Mouse (Mus musculus) lung, postnatal 0 days (tissue): ENCODE measurements at regions not wholly inside any gene's neighbourhood (a gene's known extent, or its start where the extent isn't known, plus 50 kb on each side); places are given as distances from the start of the nearest gene placed in this dataset.

ENCODE experiments used
- ATAC-seq: fragments of 200-750 bp; cut with Nextera tagmentation; 2 replicates; pipeline ENCODE4 v1.8.0; 2017; ENCODE audit warnings: moderate library complexity
- DNase-seq: peaks from one replicate; pipeline ENCODE4 v3.0.0-alpha.2; 2016; ENCODE audit warnings: low spot score
- H3K27ac ChIP-seq: fragments of 300-500 bp; sonication (generic); 2 replicates; pipeline ENCODE4 v1.5.1; 2014; ENCODE audit warnings: antibody characterized with exemption, mild to moderate bottlenecking, low read length, mixed read lengths
- H3K27me3 ChIP-seq: fragments of 300-500 bp; sonication (generic); replicated peaks from 2 replicates; pipeline ENCODE4 v1.6.1; 2014; ENCODE audit warnings: low read length, mixed read lengths; ENCODE audit not compliant: insufficient read depth
- H3K36me3 ChIP-seq: fragments of 300-500 bp; sonication (generic); 2 replicates; pipeline ENCODE4 v1.6.1; 2014; ENCODE audit warnings: low read length, mixed read lengths; ENCODE audit not compliant: insufficient read depth
- H3K4me1 ChIP-seq: fragments of 300-500 bp; sonication (generic); 2 replicates; pipeline ENCODE4 v1.6.1; 2014; ENCODE audit warnings: antibody characterized with exemption, low read depth, low read length, mixed read lengths; ENCODE audit not compliant: insufficient read depth
- H3K4me2 ChIP-seq: fragments of 300-500 bp; sonication (generic); replicated peaks from 2 replicates; pipeline ENCODE4 v1.6.1; 2014; ENCODE audit warnings: low read depth, mild to moderate bottlenecking, low read length, moderate library complexity, mixed read lengths
- H3K4me3 ChIP-seq: fragments of 300-500 bp; sonication (generic); 2 replicates; pipeline ENCODE4 v1.5.1; 2014; ENCODE audit warnings: low read depth, low read length
- H3K9ac ChIP-seq: fragments of 300-500 bp; sonication (generic); replicated peaks from 2 replicates; pipeline ENCODE4 v1.6.1; 2014; ENCODE audit warnings: low read depth, mild to moderate bottlenecking
- H3K9me3 ChIP-seq: fragments of 300-500 bp; sonication (generic); 2 replicates; pipeline ENCODE4 v1.6.1; 2016; ENCODE audit warnings: low read length, mixed read lengths
- CTCF ChIP-seq: IDR thresholded peaks from 2 replicates; pipeline ENCODE4 v1.5.1; 2016; ENCODE audit warnings: antibody characterized with exemption, mild to moderate bottlenecking
- EP300 ChIP-seq: IDR thresholded peaks from 2 replicates; pipeline ENCODE4 v1.6.1; 2016; ENCODE audit warnings: antibody characterized with exemption, mild to moderate bottlenecking, control low read depth
- WGBS: fragments of 180-500 bp; shearing (Covaris S2); extraction: QIAGEN DNeasy Blood & Tissue Kit; methylation state at CpG from one replicate; pipeline ENCODE4 v1.1.7; 2014; 5-methylcytosine and 5-hydroxymethylcytosine counted together

DNA sequence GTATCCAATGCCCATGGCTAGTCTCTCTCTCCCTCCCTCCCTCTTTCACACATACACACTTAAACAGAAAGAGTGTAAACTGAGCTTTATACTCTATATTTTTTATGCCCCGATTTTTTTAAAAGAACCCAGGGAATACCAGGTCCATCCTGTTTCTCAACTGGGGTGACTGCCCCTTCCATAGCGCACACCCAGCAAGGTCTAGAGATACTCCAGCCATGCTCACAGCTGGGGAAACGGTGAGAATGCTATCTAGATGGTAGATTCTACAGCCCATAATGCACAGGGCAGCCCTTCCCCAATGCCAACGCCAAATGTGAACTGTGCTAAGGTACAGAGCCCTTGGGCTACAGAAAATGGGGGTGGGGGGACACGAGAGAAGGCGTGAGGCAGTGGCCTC lies 51.2 kb upstream of the Tln2 start:
- H3K9ac ChIP-seq: no peak overlapping the region
- H3K4me1 ChIP-seq: no peaks in the 10 kb centered on the region
- no peaks in the 10 kb centered on the region for H3K9me3 ChIP-seq
- DNase-seq (no peak), ATAC-seq (no peak)
- TF ChIP-seq CTCF (no peak), EP300 (no peak)
- no peak overlapping the region for H3K4me2 ChIP-seq
- H3K4me3 ChIP-seq: no peak overlapping the region
- no peaks in the 10 kb centered on the region for H3K27me3 ChIP-seq
- 91% methylated on average over 6 of the region's 6 CpGs for WGBS
- H3K36me3 ChIP-seq: no peaks in the 10 kb centered on the region
- H3K27ac ChIP-seq: no peak overlapping the region

DNA sequence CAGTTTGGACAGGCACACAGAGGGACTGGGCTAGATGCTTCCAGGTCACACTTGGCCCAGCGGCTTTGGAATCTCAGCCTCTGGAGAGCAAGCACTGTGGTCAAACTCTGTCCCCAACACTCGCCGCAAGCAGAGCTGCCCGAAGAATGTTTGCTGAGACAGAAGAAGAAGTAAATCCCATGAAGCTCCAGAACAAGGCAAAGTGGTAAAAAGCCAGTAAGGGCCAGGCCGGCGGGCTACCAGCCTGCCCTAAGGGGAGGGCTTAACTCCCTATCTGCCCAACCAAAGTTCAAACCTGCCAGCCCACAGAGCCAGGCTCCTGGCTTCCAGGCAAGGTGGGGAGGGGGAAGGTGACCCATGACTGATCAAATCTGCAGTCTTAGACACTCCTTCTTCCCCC lies 52.2 kb upstream of the Tln2 start:
- Histone ChIP-seq H3K4me1 (no peaks in the 10 kb centered on the region), H3K27ac (no peak overlapping the region), H3K4me2 (no peak overlapping the region), H3K9ac (no peak overlapping the region), H3K27me3 (no peaks in the 10 kb centered on the region), H3K9me3 (no peaks in the 10 kb centered on the region), H3K4me3 (no peak overlapping the region), H3K36me3 (no peaks in the 10 kb centered on the region)
- TF ChIP-seq CTCF (no peak), EP300 (no peak)
- DNase-seq (no peak), ATAC-seq (no peak)
- WGBS: 78% methylated on average over 6 of the region's 6 CpGs

DNA sequence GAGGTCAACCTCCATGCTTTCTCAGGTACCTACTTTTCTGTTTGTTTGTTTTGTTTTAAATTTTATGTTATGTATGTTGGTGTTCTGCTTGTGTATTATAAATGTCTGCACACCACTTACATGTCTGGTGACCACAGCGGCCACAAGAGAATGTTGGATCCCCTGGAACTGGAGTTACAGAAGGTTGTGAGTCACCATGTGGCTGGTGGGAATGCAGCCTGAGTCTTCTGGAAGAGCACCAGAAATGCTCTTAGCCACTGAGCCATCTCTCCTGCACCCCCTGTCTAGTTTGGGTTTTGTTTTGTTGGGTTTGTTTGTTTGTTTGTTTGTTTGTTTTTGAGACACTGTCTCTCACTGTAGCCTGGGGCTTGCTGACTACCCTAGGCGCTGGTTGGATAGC lies 52.6 kb upstream of the Tln2 start:
- WGBS: 79% methylated on average over 2 of the region's 2 CpGs
- Histone ChIP-seq H3K9me3 (no peaks in the 10 kb centered on the region), H3K27ac (no peak overlapping the region), H3K4me3 (no peak overlapping the region), H3K27me3 (no peaks in the 10 kb centered on the region), H3K36me3 (no peaks in the 10 kb centered on the region), H3K4me1 (no peaks in the 10 kb centered on the region), H3K9ac (no peak overlapping the region), H3K4me2 (no peak overlapping the region)
- TF ChIP-seq EP300 (no peak), CTCF (no peak)
- no peak for ATAC-seq
- no peak for DNase-seq

DNA sequence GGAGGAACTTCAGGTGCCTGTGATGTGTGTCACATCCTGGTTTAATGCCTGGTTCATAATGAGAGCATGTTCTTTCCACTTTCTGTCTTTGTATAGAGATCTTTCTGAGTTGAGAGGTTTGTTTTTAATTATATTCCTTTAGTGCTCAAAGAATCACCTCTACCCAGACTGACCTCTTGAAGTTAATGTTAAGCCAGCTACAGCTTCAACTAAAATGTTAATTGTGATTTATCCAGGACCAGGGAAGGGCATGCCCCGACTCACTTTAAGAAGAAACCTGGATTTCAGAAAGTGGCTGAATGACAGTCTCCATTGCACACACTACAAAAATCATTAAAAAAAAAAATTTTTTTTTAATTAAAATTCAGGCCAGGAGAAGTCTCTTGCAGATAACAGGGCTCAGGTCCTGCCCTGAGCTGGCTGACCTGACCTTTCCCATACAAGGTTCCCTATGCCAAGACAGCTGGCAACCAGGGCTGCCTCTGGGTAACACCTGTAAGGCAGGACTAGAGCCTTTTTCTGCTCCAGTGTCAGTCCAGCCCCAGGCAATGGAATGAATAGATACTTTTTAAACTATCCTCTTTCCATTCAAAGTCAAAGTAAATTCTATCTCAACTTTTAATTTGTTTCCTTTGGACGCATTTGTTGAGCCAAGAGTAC lies 54.7 kb upstream of the Tln2 start:
- Histone ChIP-seq H3K4me1 (no peaks in the 10 kb centered on the region), H3K27me3 (no peaks in the 10 kb centered on the region), H3K4me2 (no peak overlapping the region), H3K27ac (no peak overlapping the region), H3K36me3 (no peaks in the 10 kb centered on the region), H3K9me3 (no peaks in the 10 kb centered on the region), H3K4me3 (no peak overlapping the region), H3K9ac (no peak overlapping the region)
- 83% methylated on average over 2 of the region's 2 CpGs for WGBS
- ATAC-seq: no peak
- no peak for DNase-seq
- TF ChIP-seq EP300 (no peak), CTCF (no peak)

DNA sequence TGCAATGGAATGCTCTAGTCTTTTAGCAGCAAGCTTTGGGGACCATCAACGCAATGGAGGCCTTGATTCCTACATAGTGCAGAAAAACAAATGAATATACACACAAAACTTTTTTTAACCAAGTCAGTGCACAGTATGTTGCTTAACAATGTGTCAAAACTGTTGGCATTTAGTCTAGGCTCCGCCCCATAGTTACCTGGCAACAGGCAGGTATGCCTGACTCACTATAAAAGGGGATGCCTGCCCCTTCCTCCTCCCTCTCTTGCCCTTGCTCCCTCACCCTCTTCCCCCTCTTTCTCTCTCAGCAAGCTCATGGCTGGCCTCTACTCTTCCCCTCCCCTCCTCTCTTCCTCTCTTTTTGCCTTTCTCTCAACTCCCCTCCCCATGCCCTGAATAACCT lies 56.7 kb upstream of the Tln2 start:
- no peak overlapping the region for H3K27ac ChIP-seq
- H3K9me3 ChIP-seq: no peaks in the 10 kb centered on the region
- H3K36me3 ChIP-seq: no peaks in the 10 kb centered on the region
- H3K4me3 ChIP-seq: no peak overlapping the region
- no peak overlapping the region for H3K4me2 ChIP-seq
- ATAC-seq (no peak), DNase-seq (peak; percentile 25)
- no peaks in the 10 kb centered on the region for H3K27me3 ChIP-seq
- no peaks in the 10 kb centered on the region for H3K4me1 ChIP-seq
- H3K9ac ChIP-seq: no peak overlapping the region
- TF ChIP-seq CTCF: no peak
- no peak for TF ChIP-seq EP300
- 82% methylated on average over 2 of the region's 2 CpGs for WGBS

DNA sequence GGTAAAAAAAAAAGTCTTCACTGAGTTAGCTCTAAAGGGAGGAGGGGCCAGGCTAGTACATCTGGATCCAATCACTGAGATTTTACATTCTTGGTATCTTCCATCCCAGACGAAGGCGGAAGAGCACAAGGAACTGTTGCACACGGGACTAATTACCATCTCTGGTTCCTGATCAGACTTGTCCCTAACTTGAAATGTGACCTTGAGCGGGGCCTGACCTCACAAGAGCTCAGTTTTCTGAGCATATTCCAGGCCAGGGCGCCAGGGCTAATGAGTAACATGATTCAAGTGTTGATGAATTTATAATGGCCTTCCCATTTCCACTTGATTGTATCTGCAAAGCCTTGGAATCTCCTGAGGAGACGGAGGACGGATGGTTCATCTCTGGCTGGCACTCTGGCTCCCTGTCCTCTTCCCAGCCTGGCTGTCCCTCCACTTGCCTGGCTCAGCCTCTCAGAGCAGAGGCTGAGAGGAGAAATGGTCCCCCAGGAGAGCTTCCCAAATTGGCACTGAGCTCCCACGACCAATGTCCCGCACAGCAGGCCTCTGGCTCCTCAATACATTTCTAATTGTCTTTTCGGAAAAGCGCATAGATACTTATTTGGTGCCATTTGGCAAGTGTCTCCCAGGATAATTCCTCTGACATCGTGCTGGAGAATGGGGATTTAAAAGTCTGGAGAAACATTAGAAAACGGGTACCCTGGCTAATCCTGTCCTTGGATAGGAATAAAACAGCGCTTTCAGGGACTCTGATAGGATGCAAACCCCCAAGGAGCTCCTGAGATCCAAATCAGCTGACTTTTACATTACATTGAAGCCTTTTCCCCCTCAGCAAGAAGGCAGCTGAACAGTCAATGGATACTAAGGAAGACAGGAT lies 58.1 kb upstream of the Tln2 start:
- no peak overlapping the region for H3K4me2 ChIP-seq

More for the DNA sequence above, 58.1 kb upstream of the Tln2 start:
- no peak overlapping the region for H3K4me3 ChIP-seq
- H3K9me3 ChIP-seq: no peaks in the 10 kb centered on the region
- no peaks in the 10 kb centered on the region for H3K36me3 ChIP-seq
- WGBS: 58% methylated on average over 14 of the region's 14 CpGs
- DNase-seq (no peak), ATAC-seq (no peak)
- no peak overlapping the region for H3K9ac ChIP-seq
- TF ChIP-seq CTCF: no peak
- no peak for TF ChIP-seq EP300
- no peaks in the 10 kb centered on the region for H3K27me3 ChIP-seq
- H3K4me1 ChIP-seq: no peaks in the 10 kb centered on the region
- H3K27ac ChIP-seq: no peak overlapping the region
